Mouse (Mus musculus) E14TG2a.4 (cell line): ENCODE measurements at regions not wholly inside any gene's neighbourhood (a gene's known extent, or its start where the extent isn't known, plus 50 kb on each side); places are given as distances from the start of the nearest gene placed in this dataset.

Experiments used
- CTCF ChIP-seq: conservative IDR thresholded peaks from 2 replicates; pipeline ENCODE4 v1.5.1; 2014; ENCODE audit warnings: low read length
- POU5F1 ChIP-seq: IDR thresholded peaks from 2 replicates; pipeline ENCODE4 v1.6.1; 2014; ENCODE audit warnings: low read length, borderline replicate concordance

DNA sequence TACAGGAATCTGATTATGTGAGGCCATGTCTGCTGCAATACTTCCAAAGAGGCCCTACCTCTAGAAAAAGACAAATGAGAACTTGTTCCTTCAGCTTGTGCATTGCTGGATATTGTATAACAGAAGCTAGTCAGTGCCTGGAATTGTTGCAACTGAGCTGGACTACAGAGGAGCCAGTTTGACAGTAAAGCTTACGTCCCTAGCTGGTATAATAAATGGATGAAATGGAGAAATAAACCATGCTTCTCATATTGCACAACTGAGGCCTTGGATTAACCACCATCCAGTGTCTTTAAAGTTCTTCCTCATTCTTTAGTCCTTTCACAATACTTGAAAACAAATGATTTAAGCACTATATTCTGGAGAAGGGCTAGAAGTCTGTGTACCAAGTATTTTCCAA is 230.8 kb downstream of the Fam84a start:
- TF ChIP-seq CTCF: no peak
- no peak for TF ChIP-seq POU5F1
